Mouse (Mus musculus): ENCODE measurements at regions not wholly inside any gene's neighbourhood (a gene's known extent, or its start where the extent isn't known, plus 50 kb on each side); places are given as distances from the start of the nearest gene placed in this dataset.

DNA sequence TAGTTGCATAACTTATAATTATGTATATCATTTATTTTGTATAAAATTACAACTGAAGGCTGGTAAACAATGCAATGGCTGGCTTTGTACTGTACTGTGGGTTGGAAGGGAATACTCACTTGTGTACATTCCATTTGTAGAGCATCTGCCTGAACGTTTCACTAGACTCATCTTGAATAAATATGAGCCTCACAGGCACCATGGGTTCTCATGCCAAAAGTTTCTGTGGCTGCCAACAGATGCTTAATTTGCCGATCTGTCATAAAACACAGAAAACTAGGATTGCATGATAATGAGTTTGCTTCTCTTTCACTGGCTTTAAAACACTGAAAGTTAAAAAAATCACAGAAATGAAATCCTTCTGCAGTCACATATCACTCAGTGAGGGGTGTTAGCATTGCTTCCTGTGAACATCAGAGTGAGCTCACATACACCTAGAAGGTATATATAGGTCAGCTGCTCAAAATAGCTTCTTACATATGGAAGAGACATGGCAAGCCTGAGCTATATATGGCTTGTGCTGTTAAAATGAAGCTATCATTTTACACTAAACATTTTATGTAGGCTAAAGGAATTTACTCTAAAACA lies 152.9 kb upstream of the Arhgap24 start:
- no peaks in the 10 kb centered on the region for H3K27me3 ChIP-seq (ENCODE audit: control insufficient read depth, insufficient read depth, low read length)
- no peak overlapping the region for H3K4me3 ChIP-seq (ENCODE audit: low read depth, low read length)
- no peaks in the 10 kb centered on the region for H3K9me3 ChIP-seq (ENCODE audit: control insufficient read depth, low read length)
- WGBS = 44% methylated on average over 2 of the region's 2 CpGs
- H3K4me2 ChIP-seq (replicated peaks; ENCODE audit: low read depth) = no peak overlapping the region
- no peak for DNase-seq (ENCODE audit: low spot score)
- TF ChIP-seq CTCF (IDR thresholded peaks at IDR 0.05; ENCODE audit: low read depth) = no peak
- no peak for TF ChIP-seq EP300 (optimal IDR thresholded peaks at IDR 0.05)
- H3K36me3 ChIP-seq (ENCODE audit: control insufficient read depth, insufficient read depth, low read length) = no peaks in the 10 kb centered on the region
- H3K4me1 ChIP-seq (replicated peaks; ENCODE audit: control insufficient read depth, insufficient read depth) = no peaks in the 10 kb centered on the region
- no peak for ATAC-seq (ENCODE audit: low FRiP score, low TSS enrichment)
- no peak overlapping the region for H3K9ac ChIP-seq (ENCODE audit: low read length)
- H3K27ac ChIP-seq (replicated peaks) = no peak overlapping the region

GRCm38 (mm10) chr5:102333894-102334293 lies 147.3 kb upstream of the Arhgap24 start:
- Histone ChIP-seq H3K9ac (ENCODE audit: low read length) (no peak overlapping the region), H3K4me1 (replicated peaks; ENCODE audit: control insufficient read depth, insufficient read depth) (no peaks in the 10 kb centered on the region), H3K4me2 (replicated peaks; ENCODE audit: low read depth) (no peak overlapping the region), H3K36me3 (ENCODE audit: control insufficient read depth, insufficient read depth, low read length) (no peaks in the 10 kb centered on the region), H3K9me3 (ENCODE audit: control insufficient read depth, low read length) (no peaks in the 10 kb centered on the region), H3K27me3 (ENCODE audit: control insufficient read depth, insufficient read depth, low read length) (no peaks in the 10 kb centered on the region), H3K27ac (replicated peaks) (no peak overlapping the region), H3K4me3 (ENCODE audit: low read depth, low read length) (no peak overlapping the region)
- ATAC-seq (ENCODE audit: low FRiP score, low TSS enrichment) (no peak), DNase-seq (ENCODE audit: low spot score) (no peak)
- WGBS = 72% methylated on average over 5 of the region's 5 CpGs
- TF ChIP-seq CTCF (IDR thresholded peaks at IDR 0.05; ENCODE audit: low read depth) (no peak), EP300 (optimal IDR thresholded peaks at IDR 0.05) (no peak)

GRCm38 (mm10) chr5:102334442-102335197 lies 146.6 kb upstream of the Arhgap24 start:
- no peak overlapping the region for H3K27ac ChIP-seq (replicated peaks)
- H3K9me3 ChIP-seq (ENCODE audit: control insufficient read depth, low read length) = no peaks in the 10 kb centered on the region
- 51% methylated on average over 13 of the region's 13 CpGs for WGBS
- no peaks in the 10 kb centered on the region for H3K4me1 ChIP-seq (replicated peaks; ENCODE audit: control insufficient read depth, insufficient read depth)
- H3K4me2 ChIP-seq (replicated peaks; ENCODE audit: low read depth) = no peak overlapping the region
- H3K36me3 ChIP-seq (ENCODE audit: control insufficient read depth, insufficient read depth, low read length) = no peaks in the 10 kb centered on the region
- no peak for TF ChIP-seq EP300 (optimal IDR thresholded peaks at IDR 0.05)
- TF ChIP-seq CTCF (IDR thresholded peaks at IDR 0.05; ENCODE audit: low read depth) = no peak
- no peak overlapping the region for H3K9ac ChIP-seq (ENCODE audit: low read length)
- no peak for ATAC-seq (ENCODE audit: low FRiP score, low TSS enrichment)
- H3K4me3 ChIP-seq (ENCODE audit: low read depth, low read length) = no peak overlapping the region
- H3K27me3 ChIP-seq (ENCODE audit: control insufficient read depth, insufficient read depth, low read length) = no peaks in the 10 kb centered on the region
- no peak for DNase-seq (ENCODE audit: low spot score)

- no peaks in the 10 kb centered on the region for H3K27me3 ChIP-seq (ENCODE audit: control insufficient read depth, insufficient read depth, low read length)
- no peak overlapping the region for H3K4me3 ChIP-seq (ENCODE audit: low read depth, low read length)
- no peak overlapping the region for H3K27ac ChIP-seq (replicated peaks)
- no peaks in the 10 kb centered on the region for H3K36me3 ChIP-seq (ENCODE audit: control insufficient read depth, insufficient read depth, low read length)
- TF ChIP-seq CTCF (IDR thresholded peaks at IDR 0.05; ENCODE audit: low read depth) = no peak
- no peak for TF ChIP-seq EP300 (optimal IDR thresholded peaks at IDR 0.05)
- no peaks in the 10 kb centered on the region for H3K4me1 ChIP-seq (replicated peaks; ENCODE audit: control insufficient read depth, insufficient read depth)
- ATAC-seq (ENCODE audit: low FRiP score, low TSS enrichment) = no peak
- WGBS = 56% methylated on average over 3 of the region's 3 CpGs
- no peak overlapping the region for H3K9ac ChIP-seq (ENCODE audit: low read length)
- no peaks in the 10 kb centered on the region for H3K9me3 ChIP-seq (ENCODE audit: control insufficient read depth, low read length)
- no peak overlapping the region for H3K4me2 ChIP-seq (replicated peaks; ENCODE audit: low read depth)
- no peak for DNase-seq (ENCODE audit: low spot score)
Measured at GRCm38 (mm10) chr5:102366481-102366880, 114.7 kb upstream of the Arhgap24 start.

DNA sequence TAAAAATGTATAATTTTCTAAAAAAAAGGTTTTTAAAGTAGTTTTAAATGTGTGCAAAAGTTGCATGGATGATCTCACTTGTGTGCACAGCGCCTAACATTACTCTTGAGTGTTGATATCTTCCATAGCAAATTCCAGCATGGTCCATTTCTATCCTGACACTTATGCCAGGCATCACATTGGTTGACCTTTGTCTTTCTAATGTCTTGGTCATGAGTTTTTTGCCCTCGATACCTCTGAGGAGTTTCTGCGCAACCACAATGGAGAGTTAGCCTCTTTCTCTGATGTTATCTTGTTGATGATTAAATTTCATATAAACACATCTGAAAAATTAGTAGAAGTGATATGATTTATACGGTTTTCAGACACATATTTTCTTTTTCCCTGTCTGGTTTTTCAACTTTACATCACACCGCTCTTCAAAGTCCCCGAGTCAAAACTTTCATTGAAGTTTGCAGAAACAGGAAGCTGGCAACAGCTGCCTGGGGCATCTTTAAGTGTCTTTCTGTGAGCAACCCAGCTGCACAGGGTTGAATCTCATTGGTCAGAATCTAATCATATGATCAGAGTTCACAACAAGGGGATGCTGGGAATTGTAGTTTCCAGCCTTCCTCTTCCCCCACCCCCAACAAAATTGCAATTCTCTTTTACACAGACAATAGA lies 107.8 kb upstream of the Arhgap24 start:
- ATAC-seq (ENCODE audit: low FRiP score, low TSS enrichment) = no peak
- 64% methylated on average over 6 of the region's 6 CpGs for WGBS
- H3K27me3 ChIP-seq (ENCODE audit: control insufficient read depth, insufficient read depth, low read length) = no peaks in the 10 kb centered on the region
- no peak overlapping the region for H3K9ac ChIP-seq (ENCODE audit: low read length)
- no peaks in the 10 kb centered on the region for H3K4me1 ChIP-seq (replicated peaks; ENCODE audit: control insufficient read depth, insufficient read depth)
- DNase-seq (ENCODE audit: low spot score) = no peak
- H3K36me3 ChIP-seq (ENCODE audit: control insufficient read depth, insufficient read depth, low read length) = no peaks in the 10 kb centered on the region
- H3K9me3 ChIP-seq (ENCODE audit: control insufficient read depth, low read length) = no peaks in the 10 kb centered on the region
- no peak overlapping the region for H3K4me2 ChIP-seq (replicated peaks; ENCODE audit: low read depth)
- H3K4me3 ChIP-seq (ENCODE audit: low read depth, low read length) = no peak overlapping the region
- no peak overlapping the region for H3K27ac ChIP-seq (replicated peaks)
- TF ChIP-seq EP300 (optimal IDR thresholded peaks at IDR 0.05) = no peak
- TF ChIP-seq CTCF (IDR thresholded peaks at IDR 0.05; ENCODE audit: low read depth) = no peak
